Mouse (Mus musculus) megakaryocyte, embryonic 14.5 days (primary cell): ENCODE measurements around the gene Lgals1.

Experiments used
- FLI1 ChIP-seq: IDR thresholded peaks from 2 replicates; pipeline ENCODE4 v1.6.1; 2012; ENCODE audit warnings: low read length, inconsistent platforms, mixed read lengths
- GATA1 ChIP-seq: IDR thresholded peaks from 3 replicates; pipeline ENCODE4 v1.6.1; 2012; ENCODE audit warnings: mixed read lengths, low read length, inconsistent platforms, borderline replicate concordance

DNA sequence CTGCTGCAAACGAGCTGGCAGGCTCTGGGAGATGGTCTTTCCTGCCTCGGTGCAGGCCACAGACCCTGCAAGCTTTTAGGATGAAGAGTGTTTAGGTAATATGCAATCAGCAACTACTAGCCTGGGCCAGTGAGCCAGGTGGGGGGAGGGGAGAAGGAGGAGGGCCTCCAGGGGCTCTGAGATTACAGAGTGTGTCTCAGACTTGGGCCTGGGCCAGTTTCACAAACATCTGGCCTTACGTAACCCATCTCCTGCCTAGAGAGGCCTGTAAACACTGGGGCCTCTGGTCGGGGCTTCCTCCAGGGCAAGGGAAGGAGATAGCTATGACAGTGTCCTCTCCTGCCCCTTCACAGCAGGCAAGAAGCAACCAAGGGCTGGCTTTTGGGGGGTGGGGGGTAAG is 52.4 kb downstream of the Lgals1 start:
- TF ChIP-seq GATA1 = no peak
- TF ChIP-seq FLI1 = no peak
